Mouse (Mus musculus) fibroblast of lung, adult 2 months (primary cell): ENCODE results near the gene Plk2.
"Not testable (repeated sequence)": the region's sequence is repeated elsewhere in the genome, so short reads cannot be mapped to it uniquely, and the experiment has no call there.

Source experiments
- DNase-seq: peaks from one replicate; pipeline ENCODE4 v3.0.0-alpha.2; 2011; ENCODE audit warnings: low read depth

The Plk2 gene

GRCm38 (mm10) chr13:110394291-110395178 is at the start of gene Plk2:
Gene Plk2, plus strand, starts transcription at chr13:110395046.
- peak; percentile 88 for DNase-seq

GRCm38 (mm10) chr13:110346707-110347106 is 48.1 kb upstream of the Plk2 start:
- DNase-seq, result no peak

- no peak for DNase-seq
Measured at GRCm38 (mm10) chr13:110351051-110351450, 43.8 kb upstream of the Plk2 start.

GRCm38 (mm10) chr13:110356941-110357340 is 37.9 kb upstream of the Plk2 start, which contains the start of gene Gapt:
Gene Gapt, minus strand, starts transcription at chr13:110357199.
- no peak for DNase-seq

- no peak for DNase-seq
Measured at GRCm38 (mm10) chr13:110363722-110364121, 31.1 kb upstream of the Plk2 start.

GRCm38 (mm10) chr13:110366477-110366876 is 28.4 kb upstream of the Plk2 start:
- DNase-seq, result no peak

GRCm38 (mm10) chr13:110367961-110368555 is 26.8 kb upstream of the Plk2 start:
- no peak for DNase-seq

GRCm38 (mm10) chr13:110368556-110369040 is 26.2 kb upstream of the Plk2 start:
- not testable (repeated sequence) for DNase-seq

- no peak for DNase-seq
Measured at GRCm38 (mm10) chr13:110369673-110370072, 25.2 kb upstream of the Plk2 start.

- no peak for DNase-seq
Measured at GRCm38 (mm10) chr13:110382447-110382901, 12.4 kb upstream of the Plk2 start.

GRCm38 (mm10) chr13:110384514-110384913 is 10.3 kb upstream of the Plk2 start:
- DNase-seq, result no peak

- DNase-seq, result no peak
Measured at GRCm38 (mm10) chr13:110392210-110392609, 2.6 kb upstream of the Plk2 start.

- DNase-seq, result no peak
Measured at GRCm38 (mm10) chr13:110392631-110393030, 2.2 kb upstream of the Plk2 start.

GRCm38 (mm10) chr13:110395179-110395794 is 441 bp downstream of the Plk2 start:
- DNase-seq, result no peak

GRCm38 (mm10) chr13:110395916-110396685 is 1.3 kb downstream of the Plk2 start:
- no peak for DNase-seq

GRCm38 (mm10) chr13:110397750-110398149 is 2.9 kb downstream of the Plk2 start:
- DNase-seq, result no peak

- no peak for DNase-seq
Measured at GRCm38 (mm10) chr13:110398513-110399270, 3.8 kb downstream of the Plk2 start.

GRCm38 (mm10) chr13:110401443-110401842 is 6.6 kb downstream of the Plk2 start:
- no peak for DNase-seq

- no peak for DNase-seq
Measured at GRCm38 (mm10) chr13:110401877-110402276, 7.0 kb downstream of the Plk2 start.

- no peak for DNase-seq
Measured at GRCm38 (mm10) chr13:110404059-110404458, 9.2 kb downstream of the Plk2 start.

- not testable (repeated sequence) for DNase-seq
Measured at GRCm38 (mm10) chr13:110404686-110405085, 9.8 kb downstream of the Plk2 start.
